Mouse (Mus musculus) forebrain, embryonic 11.5 days (tissue): ENCODE results near the gene Rin2. TPM values are rescaled to one million over a fixed set of nuclear protein-coding genes. Genes with fewer than 3 reads are reported as not detected.
A peak's percentile ranks its signal among the peaks of the same experiment; 100 is the strongest.

ENCODE experiments used
- ATAC-seq: fragments of 200-750 bp; cut with Nextera tagmentation; replicated peaks from 2 replicates; pipeline ENCODE4 v1.8.0; 2017; ENCODE audit warnings: moderate TSS enrichment; ENCODE audit not compliant: low FRiP score
- DNase-seq: peaks from one replicate; pipeline ENCODE4 v3.0.0-alpha.2; 2017; ENCODE audit warnings: low spot score
- H3K27ac ChIP-seq: fragments of 300-500 bp; sonication (generic); 2 replicates; pipeline ENCODE4 v1.5.1; 2014; ENCODE audit warnings: low read depth, low read length
- H3K27me3 ChIP-seq: fragments of 300-500 bp; sonication (generic); 2 replicates; pipeline ENCODE4 v1.6.1; 2014; ENCODE audit warnings: mild to moderate bottlenecking, low read length, mixed read lengths; ENCODE audit not compliant: control insufficient read depth, insufficient read depth
- H3K36me3 ChIP-seq: fragments of 300-500 bp; sonication (generic); 2 replicates; pipeline ENCODE4 v1.6.1; 2014; ENCODE audit warnings: mild to moderate bottlenecking, low read length, moderate library complexity, mixed read lengths; ENCODE audit not compliant: control insufficient read depth, insufficient read depth
- H3K4me1 ChIP-seq: fragments of 300-500 bp; sonication (generic); replicated peaks from 2 replicates; pipeline ENCODE4 v1.6.1; 2014; ENCODE audit warnings: low read length, mixed read lengths; ENCODE audit not compliant: control insufficient read depth, insufficient read depth
- H3K4me2 ChIP-seq: fragments of 300-500 bp; sonication (generic); 2 replicates; pipeline ENCODE4 v1.6.1; 2014; ENCODE audit warnings: low read depth, mild to moderate bottlenecking, low read length, moderate library complexity, mixed read lengths; ENCODE audit not compliant: severe bottlenecking
- H3K4me3 ChIP-seq: fragments of 300-500 bp; sonication (generic); 2 replicates; pipeline ENCODE4 v1.5.1; 2014; ENCODE audit warnings: low read depth, low read length
- H3K9ac ChIP-seq: fragments of 300-500 bp; sonication (generic); 2 replicates; pipeline ENCODE4 v1.6.1; 2014; ENCODE audit warnings: low read length
- H3K9me3 ChIP-seq: fragments of 300-500 bp; sonication (generic); 2 replicates; pipeline ENCODE4 v1.6.1; 2016; ENCODE audit warnings: low read length, mixed read lengths; ENCODE audit not compliant: control insufficient read depth
- whole genome bisulfite sequencing: fragments of 180-500 bp; shearing (Covaris S2); extraction: QIAGEN DNeasy Blood & Tissue Kit; methylation state at CpG from one replicate; pipeline ENCODE4 v1.1.7; 2014; 5-methylcytosine and 5-hydroxymethylcytosine counted together
- polyA plus RNA-seq: library from polyadenylated mRNA; unstranded; fragments of >200 nt; fragmentation: Nextera tagmentation; extraction: Ambion mirVana; gene quantifications from 2 replicates; pipeline ENCODE4 v1.2.1, GENCODE M21; 2014

The Rin2 gene
- polyA plus RNA-seq, 1 experiment from 2014 or later, result 12.4 TPM

DNA sequence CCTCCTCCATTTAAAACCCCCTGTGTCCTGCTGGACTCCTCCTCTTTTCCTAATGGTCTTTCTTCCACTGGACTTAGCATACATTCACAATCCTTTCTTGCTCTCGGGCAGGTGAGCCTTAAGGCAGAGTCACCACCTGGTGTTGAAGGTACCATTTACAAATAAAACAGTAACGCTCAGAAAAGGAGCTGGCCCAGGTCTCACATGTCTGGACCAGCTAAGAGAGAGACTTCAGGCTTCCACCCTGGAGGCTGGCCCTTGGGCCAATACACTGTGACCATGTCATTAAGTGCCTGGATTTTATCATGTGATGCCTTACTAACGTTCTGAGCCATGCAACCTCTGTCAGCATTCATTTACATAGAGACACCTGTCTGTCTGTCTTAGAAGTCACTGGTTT, 165.3 kb downstream of the Rin2 start:
- Histone ChIP-seq H3K4me3 (no peak overlapping the region), H3K9me3 (no peaks in the 10 kb centered on the region), H3K36me3 (no peaks in the 10 kb centered on the region), H3K4me1 (no peaks in the 10 kb centered on the region), H3K4me2 (no peak overlapping the region), H3K9ac (no peak overlapping the region), H3K27ac (no peak overlapping the region), H3K27me3 (no peaks in the 10 kb centered on the region)
- ATAC-seq (no peak), DNase-seq (no peak)
- 81% methylated on average over 3 of the region's 3 CpGs for WGBS

DNA sequence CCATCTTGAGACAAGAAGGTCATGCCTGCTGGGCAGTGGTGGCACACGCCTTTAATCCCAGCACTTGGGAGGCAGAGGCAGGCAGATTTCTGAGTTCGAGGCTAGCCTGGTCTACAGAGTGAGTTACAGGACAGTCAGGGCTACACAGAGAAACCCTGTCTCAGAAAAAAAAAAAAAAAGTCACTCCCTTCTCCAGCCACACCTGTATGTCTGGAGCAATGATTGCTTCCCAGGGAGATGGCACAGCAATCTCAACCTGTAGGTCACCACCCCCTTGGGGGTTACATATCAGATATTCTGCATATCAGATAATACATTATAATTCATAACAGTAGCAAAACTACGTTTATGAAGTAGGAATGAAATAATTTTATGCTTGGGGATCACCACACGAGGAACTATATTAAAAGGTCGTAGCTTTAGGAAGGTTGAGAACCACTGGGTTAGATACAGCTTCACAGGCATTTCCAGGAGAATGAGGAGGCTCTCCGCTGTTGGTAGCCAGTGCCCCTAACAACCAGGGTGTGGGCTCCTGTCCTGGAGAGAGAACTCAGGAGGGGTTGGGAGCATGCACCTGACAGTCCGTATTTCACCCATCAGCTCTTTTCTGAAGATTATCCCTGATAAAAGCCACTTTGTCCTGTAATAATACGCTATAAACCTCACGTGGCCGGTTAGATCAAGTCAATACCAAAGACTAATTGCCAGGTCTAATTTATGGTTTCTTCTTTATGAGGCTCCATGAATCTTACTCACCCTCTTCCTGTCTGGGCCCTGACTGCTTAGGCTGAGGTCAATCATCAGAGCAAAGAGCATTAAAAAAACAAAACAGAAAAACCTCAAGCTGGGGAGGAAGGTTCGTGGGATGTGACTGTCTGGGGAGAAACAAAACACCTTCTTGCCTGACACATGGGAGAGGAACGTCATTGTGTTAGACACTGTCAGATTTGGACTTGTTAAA, 166.2 kb downstream of the Rin2 start:
- no peaks in the 10 kb centered on the region for H3K36me3 ChIP-seq
- H3K9ac ChIP-seq, result no peak overlapping the region
- H3K27ac ChIP-seq, result no peak overlapping the region
- H3K4me1 ChIP-seq, result no peaks in the 10 kb centered on the region
- no peak overlapping the region for H3K4me3 ChIP-seq
- H3K27me3 ChIP-seq, result no peaks in the 10 kb centered on the region
- 85% methylated on average over 12 of the region's 12 CpGs for WGBS
- H3K4me2 ChIP-seq, result no peak overlapping the region
- DNase-seq (no peak), ATAC-seq (no peak)
- H3K9me3 ChIP-seq, result no peaks in the 10 kb centered on the region

DNA sequence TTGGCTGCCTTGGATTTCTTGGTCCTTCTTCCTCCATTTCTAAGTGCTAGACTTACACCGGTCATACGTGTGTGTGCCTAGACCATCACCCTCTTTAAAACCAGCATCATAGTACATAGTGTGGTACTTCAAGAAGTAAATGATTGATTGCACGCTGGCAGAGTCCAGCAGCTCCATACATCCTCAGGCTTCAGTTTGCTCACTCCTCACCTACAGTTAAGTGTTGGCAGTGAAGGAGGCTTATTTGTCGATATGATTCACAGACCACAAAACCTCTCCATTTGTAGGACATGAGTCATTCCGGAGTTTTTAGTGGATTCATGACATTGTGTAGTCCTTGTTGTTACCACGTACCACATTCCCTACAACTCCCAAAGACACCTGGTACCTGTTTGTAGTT, 168.3 kb downstream of the Rin2 start:
- no peaks in the 10 kb centered on the region for H3K36me3 ChIP-seq
- no peak for DNase-seq
- H3K27me3 ChIP-seq, result no peaks in the 10 kb centered on the region
- no peak for ATAC-seq
- no peak overlapping the region for H3K27ac ChIP-seq
- no peaks in the 10 kb centered on the region for H3K9me3 ChIP-seq
- no peaks in the 10 kb centered on the region for H3K4me1 ChIP-seq
- no peak overlapping the region for H3K4me2 ChIP-seq
- no peak overlapping the region for H3K9ac ChIP-seq
- no peak overlapping the region for H3K4me3 ChIP-seq
- WGBS, result 88% methylated on average over 6 of the region's 6 CpGs

DNA sequence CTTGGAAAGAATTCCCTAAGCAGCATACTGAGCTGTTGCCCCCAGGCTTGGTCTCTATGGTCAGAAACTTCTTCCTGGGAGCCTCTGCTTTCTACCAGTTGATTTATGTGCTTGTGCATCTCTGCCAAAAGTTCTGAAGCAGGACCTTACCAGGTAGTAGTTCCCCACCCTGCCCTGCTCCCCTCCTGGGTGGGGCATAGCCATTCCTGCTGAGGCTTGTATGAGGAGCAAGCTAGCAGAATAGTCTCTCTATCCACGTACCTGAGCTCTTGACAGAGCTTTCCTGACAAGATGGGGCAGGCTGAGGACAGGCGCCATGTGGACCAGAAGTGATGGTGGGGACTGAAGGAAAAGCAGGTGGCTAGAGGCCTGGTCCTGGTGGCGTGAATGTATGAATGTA, 171.6 kb downstream of the Rin2 start:
- no peak for DNase-seq
- H3K4me2 ChIP-seq, result no peak overlapping the region
- WGBS, result 73% methylated on average over 3 of the region's 3 CpGs

DNA sequence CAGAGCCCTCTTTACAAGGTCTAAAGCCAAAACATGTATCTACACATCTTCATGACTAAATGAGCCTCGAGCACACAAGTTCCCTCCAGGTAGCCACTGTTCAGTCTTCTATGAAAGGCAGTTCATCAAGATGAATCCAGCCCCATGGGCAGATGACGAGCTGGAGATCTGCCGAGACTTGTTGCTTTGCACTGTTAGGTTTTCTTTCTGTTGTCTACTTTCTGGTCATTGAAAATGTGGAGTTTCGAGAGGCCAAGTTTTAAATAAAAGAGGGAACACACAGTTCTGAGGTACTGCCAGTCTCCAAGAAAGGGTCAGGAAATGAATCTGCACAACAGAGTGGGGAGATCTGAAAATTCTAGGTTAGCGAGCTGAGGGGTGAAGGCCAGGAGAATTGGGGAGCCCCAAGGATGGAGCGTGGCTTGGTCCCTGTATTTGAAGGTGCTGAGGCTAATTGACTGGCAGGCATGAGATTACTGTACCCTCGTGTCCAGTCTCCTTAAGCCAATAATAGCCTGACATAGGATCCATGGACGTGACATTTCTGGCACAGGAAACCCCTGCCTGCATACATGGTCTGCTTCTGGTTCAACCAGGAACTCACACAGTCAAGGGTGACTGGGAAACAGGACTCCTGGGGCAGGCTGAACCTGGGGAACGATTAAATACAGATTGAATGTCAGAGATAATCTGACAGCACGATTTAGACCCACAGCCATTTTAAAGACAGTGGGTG, 174.3 kb downstream of the Rin2 start:
- H3K9ac ChIP-seq, result no peak overlapping the region
- H3K4me1 ChIP-seq, result no peaks in the 10 kb centered on the region
- WGBS, result 78% methylated on average over 10 of the region's 10 CpGs
- H3K27me3 ChIP-seq, result no peaks in the 10 kb centered on the region
- H3K9me3 ChIP-seq, result no peaks in the 10 kb centered on the region
- ATAC-seq, result no peak
- H3K4me2 ChIP-seq, result no peak overlapping the region
- no peak overlapping the region for H3K27ac ChIP-seq
- no peak overlapping the region for H3K4me3 ChIP-seq
- no peak for DNase-seq
- no peaks in the 10 kb centered on the region for H3K36me3 ChIP-seq

More for the DNA sequence above, 171.6 kb downstream of the Rin2 start:
- H3K27ac ChIP-seq, result no peak overlapping the region
- H3K4me3 ChIP-seq, result no peak overlapping the region
- no peaks in the 10 kb centered on the region for H3K9me3 ChIP-seq
- H3K36me3 ChIP-seq, result no peaks in the 10 kb centered on the region
- ATAC-seq, result no peak
- H3K27me3 ChIP-seq, result no peaks in the 10 kb centered on the region
- H3K4me1 ChIP-seq, result no peaks in the 10 kb centered on the region
- H3K9ac ChIP-seq, result no peak overlapping the region

DNA sequence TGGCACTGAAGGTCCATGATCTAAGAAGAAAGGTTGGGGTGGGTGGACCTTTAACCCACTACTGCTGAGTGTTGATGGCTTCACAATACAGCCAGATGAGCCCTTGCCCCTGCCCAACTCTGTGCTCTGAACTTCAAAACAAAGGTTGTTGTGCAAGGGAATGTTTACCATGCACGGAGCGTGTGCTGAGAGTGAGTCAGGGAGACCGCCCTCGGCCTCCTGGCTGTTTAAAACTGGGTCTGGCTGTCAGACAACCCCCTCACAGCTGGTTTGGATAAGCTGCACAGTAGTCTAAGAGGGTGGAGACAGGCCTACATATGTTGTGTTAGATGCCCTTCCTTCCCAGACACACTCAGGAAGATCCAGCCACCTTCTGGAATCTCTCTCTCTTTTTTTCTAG, 175.8 kb downstream of the Rin2 start:
- WGBS, result 71% methylated on average over 4 of the region's 4 CpGs
- no peaks in the 10 kb centered on the region for H3K36me3 ChIP-seq
- no peak overlapping the region for H3K27ac ChIP-seq
- no peaks in the 10 kb centered on the region for H3K27me3 ChIP-seq
- 0 out of 2 replicates have a peak, but pooled peaks have one; percentile 21 for ATAC-seq
- no peak overlapping the region for H3K4me2 ChIP-seq
- no peak for DNase-seq
- no peaks in the 10 kb centered on the region for H3K9me3 ChIP-seq
- H3K4me1 ChIP-seq, result no peaks in the 10 kb centered on the region
- no peak overlapping the region for H3K9ac ChIP-seq
- no peak overlapping the region for H3K4me3 ChIP-seq

DNA sequence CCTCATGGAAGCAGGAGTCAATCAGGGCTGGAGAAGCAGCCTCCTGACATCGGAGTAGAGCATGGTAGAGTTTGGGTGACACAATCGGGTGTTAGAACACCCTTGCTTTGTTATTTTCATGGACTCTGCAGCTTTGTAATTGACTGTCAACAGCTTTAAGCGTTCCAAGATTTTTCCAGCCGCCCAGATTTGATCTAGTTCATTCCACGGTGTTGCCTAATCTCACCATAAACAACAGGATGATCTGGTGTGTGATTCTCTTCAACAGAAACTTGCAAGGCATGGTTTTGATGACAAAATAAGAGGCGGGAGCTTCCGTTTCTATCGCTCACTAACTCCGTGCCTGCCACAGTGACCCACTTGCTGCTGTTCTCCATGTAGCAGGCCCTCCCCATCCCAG, 180.8 kb downstream of the Rin2 start:
- 90% methylated on average over 9 of the region's 9 CpGs for whole genome bisulfite sequencing
- ATAC-seq, result no peak
- Histone ChIP-seq H3K9me3 (no peaks in the 10 kb centered on the region), H3K4me2 (no peak overlapping the region), H3K27me3 (no peaks in the 10 kb centered on the region), H3K4me1 (peaks cover 1% of the 10 kb centered on the region; the same call in 1 of the 2 replicates), H3K4me3 (no peak overlapping the region), H3K9ac (no peak overlapping the region), H3K36me3 (no peaks in the 10 kb centered on the region), H3K27ac (no peak overlapping the region)
- no peak for DNase-seq

DNA sequence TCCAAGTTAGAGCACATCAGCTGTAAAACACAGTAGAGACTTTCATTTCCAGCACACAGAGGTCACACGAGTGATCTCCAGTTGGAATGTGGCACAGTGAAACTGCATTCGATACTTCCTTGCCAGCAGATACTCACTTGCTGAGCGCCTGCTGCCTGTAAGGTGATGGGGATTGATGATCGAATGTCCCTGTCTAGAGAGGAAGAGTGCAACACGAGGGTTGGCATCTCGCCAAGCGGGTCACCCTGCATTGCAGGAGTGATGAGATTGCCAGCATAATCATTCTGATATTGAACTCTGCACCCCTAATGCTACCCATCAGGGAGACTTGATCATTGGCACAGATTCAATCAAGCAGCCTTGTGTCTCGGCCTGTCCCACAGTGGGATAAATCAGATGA, 182.8 kb downstream of the Rin2 start:
- no peak overlapping the region for H3K4me2 ChIP-seq
- no peak for DNase-seq
- no peak overlapping the region for H3K4me3 ChIP-seq
- ATAC-seq, result no peak
- H3K27ac ChIP-seq, result no peak overlapping the region
- no peak overlapping the region for H3K9ac ChIP-seq
- H3K9me3 ChIP-seq, result no peaks in the 10 kb centered on the region
- WGBS, result 91% methylated on average over 8 of the region's 8 CpGs
- H3K36me3 ChIP-seq, result no peaks in the 10 kb centered on the region
- H3K4me1 ChIP-seq, result peaks cover 6% of the 10 kb centered on the region; the same call in 1 of the 2 replicates
- H3K27me3 ChIP-seq, result no peaks in the 10 kb centered on the region
